Mouse (Mus musculus) erythroid progenitor cell, adult 5-6 weeks (primary cell): ENCODE results near the gene Cchcr1. TPM values are rescaled to one million over a fixed set of nuclear protein-coding genes. Genes with fewer than 3 reads are reported as not detected.

Experiments used
- ATAC-seq: replicated peaks from 2 replicates; pipeline ENCODE4 v1.8.0; 2016; ENCODE audit warnings: moderate number of reproducible peaks, mild to moderate bottlenecking, moderate TSS enrichment, inconsistent platforms; ENCODE audit not compliant: poor library complexity, low FRiP score, severe bottlenecking
- total RNA-seq, 2 experiments: library from RNA; stranded (forward) in 1 of 2; stranded (reverse) in 1 of 2; fragments of 150-400 nt in 1 of 2; fragments of 186-747, 209-891 nt in 1 of 2; gene quantifications; 2 replicates each; pipeline versions ENCODE4 v1.2.3 to v1.2.4; 2015 to 2017; ENCODE audit warnings: low replicate concordance in 2 of 2

Gene Cchcr1
- total RNA-seq, 2 experiments from 2014 or later, result 32.7 to 48.4 TPM

DNA sequence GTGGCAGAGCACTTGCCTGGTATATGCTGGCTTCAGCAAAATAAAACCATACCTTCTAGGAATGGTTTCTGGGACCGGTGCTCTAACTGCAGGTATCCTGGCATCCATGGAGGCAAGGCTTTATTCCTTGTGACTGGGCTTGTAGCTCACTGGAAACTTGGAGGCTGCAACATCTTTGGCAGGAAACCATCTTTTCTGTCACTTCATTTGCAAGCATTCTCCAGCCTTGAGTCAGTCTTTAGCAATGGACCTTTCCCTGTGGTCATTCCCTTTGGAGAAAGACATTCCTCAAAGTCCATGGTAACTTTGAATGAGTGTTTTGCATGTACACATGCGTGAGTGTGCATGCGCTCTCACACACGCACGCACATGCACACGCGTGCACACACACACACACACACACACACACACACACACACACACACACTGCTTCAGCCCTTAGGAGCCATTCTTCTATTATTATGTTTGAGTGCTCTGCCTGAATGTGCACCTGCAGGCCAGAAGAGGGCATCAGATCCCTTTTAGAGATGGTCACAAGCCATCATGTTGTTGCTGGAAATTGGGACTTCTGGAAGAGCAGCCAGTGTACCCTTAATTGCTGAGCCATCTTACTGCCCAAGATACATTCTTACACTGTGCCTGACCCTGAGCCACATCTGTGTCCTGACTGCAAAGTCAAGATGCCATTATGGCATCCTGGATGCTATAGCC, 3.8 kb upstream of the Cchcr1 start:
- no peak for ATAC-seq

DNA sequence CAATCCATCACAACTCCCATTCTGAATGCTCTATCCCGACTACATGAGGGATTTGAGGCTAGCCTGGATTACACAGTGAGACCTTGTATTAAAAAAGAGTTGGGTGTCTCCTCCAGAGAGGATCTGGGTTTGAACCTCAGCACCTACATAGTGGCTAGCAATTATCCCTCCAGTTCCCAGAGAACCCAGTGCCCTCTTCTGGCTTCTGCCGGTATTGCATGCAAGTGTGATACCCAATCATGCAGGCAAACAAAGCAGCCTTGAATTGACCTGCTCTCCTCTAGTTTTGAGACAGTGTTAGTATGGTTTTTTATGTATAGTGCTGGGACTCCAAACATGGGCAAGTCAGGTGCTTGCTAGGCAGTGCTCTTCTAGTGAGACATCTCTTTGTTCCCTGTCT, 3.0 kb upstream of the Cchcr1 start:
- 0 out of 2 replicates have a peak, but pooled peaks have one; percentile 23 for ATAC-seq

DNA sequence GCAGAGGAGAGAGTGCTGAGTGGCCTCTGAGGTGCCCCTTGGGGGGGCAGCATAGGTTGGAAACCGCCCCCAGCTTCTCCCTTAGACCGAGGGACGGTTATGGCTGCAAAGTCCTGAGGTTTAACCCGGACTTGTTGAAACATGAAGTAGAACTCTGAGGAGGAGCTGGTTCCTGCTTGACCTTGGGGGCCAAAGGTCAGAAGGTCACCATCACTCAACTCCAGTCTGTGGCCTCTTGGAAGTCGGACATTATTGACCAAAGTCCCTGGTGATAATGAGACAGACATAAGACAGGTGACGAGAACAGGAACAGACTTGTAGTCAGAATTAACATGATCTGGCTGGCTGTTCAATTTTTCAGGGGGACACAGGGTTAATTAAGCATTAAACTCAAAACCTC, 2.1 kb upstream of the Cchcr1 start:
- no peak for ATAC-seq

- ATAC-seq, result no peak
Measured at GRCm38 (mm10) chr17:35515911-35516640, 824 bp upstream of the Cchcr1 start.

GRCm38 (mm10) chr17:35517526-35517925, 626 bp downstream of the Cchcr1 start:
- ATAC-seq, result no peak

DNA sequence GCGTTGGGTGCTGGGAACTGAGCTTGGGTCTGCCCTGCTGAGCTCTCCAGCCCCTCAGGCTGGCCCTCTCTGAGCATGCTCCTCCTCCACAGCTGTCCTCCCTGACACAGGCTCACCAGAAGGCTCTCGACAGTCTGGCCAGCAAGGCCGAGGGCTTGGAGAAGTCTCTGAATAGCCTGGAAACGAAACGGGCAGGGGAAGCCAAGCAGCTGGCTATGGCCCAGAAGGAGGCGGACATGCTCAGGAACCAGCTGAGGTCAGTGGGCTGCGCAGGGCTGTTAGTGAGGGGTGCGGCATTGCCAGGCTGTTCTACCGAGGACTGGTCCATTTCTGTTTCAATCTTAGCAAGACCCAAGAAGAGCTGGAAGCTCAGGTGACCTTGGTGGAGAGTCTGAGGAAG, 7.5 kb downstream of the Cchcr1 start:
- no peak for ATAC-seq

DNA sequence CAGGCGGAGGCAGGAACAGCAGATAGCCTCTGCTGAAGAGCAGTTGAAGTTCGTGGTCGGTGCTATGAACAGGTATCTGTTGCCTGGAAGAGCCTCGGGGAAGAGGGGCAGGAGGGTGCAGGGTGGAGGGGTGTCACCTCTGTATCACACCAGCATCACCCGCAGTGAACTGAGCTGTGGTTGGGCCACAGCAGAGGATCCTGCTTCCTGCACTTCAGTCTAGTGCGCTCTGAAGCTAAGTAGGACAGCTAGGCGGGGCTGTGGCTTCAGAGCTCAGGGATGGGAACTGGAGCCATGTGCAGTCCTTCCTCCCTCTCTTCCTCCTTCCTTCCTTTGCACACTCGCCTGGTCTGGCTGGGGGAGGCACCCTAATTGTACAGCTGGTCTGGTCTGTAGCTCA, 9.7 kb downstream of the Cchcr1 start:
- no peak for ATAC-seq

GRCm38 (mm10) chr17:35532360-35532759, 15.5 kb downstream of the Cchcr1 start:
- no peak for ATAC-seq

GRCm38 (mm10) chr17:35532901-35533300, 16.0 kb downstream of the Cchcr1 start, which contains the start of gene Psors1c2:
Psors1c2 (plus strand) TSS chr17:35533201.
- no peak for ATAC-seq

DNA sequence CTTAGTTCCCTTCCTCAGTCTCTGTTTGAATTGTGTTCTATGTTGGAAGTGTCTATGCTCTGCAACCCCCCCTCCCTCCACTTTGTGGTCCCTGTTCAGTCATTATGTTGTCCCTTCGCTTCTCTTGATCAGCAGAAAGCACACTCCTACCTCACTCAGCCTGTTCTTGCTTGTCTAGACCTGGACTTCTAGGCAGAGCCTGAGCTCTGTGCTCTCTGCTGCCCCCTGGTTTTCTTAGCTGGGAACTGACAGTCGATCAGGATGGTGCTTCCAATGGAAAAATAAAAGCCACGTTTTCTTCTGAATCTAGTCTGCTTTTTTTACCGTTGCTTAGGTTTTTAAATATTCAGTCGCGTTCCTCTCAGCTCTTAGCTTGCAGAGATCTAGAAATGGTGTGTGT, 17.4 kb downstream of the Cchcr1 start:
- peak; percentile 79 for ATAC-seq

- no peak for ATAC-seq
Measured at GRCm38 (mm10) chr17:35537421-35537820, 20.5 kb downstream of the Cchcr1 start.

GRCm38 (mm10) chr17:35538476-35538875, 21.6 kb downstream of the Cchcr1 start:
- ATAC-seq, result no peak

DNA sequence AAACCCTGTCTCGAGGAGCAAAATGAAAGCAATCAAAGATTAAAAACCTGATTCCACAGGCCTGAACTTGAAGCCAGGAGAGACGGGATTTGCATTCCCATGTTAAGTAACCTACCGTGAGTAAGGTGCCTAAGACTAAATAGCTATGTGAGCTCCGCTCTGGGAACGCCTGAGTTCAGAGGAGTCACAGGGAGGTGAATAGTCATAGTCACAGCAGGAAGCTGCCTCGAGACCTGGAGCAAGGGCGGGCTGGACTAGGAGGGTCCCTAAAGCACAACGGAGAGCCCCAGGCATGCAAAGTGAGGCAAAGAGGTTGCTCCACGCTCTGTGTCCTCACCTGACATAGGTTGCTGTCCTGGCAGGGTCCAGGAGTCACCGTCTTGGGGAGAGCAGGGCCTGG, 22.6 kb downstream of the Cchcr1 start:
- ATAC-seq, result no peak

GRCm38 (mm10) chr17:35542761-35543411, 26.0 kb downstream of the Cchcr1 start:
- ATAC-seq, result no peak

- no peak for ATAC-seq
Measured at GRCm38 (mm10) chr17:35543412-35543861, 26.5 kb downstream of the Cchcr1 start.

GRCm38 (mm10) chr17:35544001-35544400, 27.1 kb downstream of the Cchcr1 start:
- no peak for ATAC-seq

- peak; percentile 68; the same call in 1 of the 2 replicates for ATAC-seq
Measured at GRCm38 (mm10) chr17:35544680-35545079, 27.8 kb downstream of the Cchcr1 start.

DNA sequence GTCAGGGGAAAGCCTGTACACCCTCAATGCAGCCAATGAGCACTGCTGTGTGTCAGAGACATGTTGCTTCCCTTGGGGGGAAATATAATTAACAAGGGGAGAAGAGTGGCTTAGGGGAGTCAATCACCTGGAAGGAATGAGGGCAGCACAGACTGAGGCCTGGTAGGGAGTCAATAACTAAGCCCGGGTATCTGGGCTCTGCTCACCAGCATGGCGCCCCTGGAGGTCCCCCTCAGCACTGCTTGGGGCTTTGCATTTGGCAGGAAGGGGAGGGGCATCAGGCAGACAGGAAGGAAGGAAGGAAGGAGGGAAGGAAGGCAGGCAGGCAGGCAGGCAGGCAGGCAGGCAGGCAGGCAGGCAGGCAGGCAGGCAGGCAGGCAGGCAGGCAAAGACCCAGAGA, 30.6 kb downstream of the Cchcr1 start:
- no peak for ATAC-seq

DNA sequence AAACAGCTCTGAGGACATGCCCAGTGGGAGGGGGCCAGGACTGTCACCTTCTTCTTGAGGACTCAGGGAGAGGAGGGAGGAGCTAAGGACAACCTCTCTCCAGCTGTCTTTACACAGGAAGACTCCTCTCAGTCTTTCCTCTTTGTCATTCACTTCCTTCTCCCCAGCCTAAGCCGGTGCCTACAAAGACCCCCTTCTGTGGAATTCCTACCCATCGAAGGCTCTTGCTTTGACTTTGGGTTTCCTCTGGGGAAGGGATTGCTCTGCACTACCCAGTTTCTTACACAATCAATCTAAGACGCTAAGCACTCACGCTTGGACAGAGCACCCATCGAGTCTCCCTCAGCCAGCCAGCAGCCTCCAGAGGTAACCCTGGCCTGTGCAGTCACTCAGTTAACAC, 31.7 kb downstream of the Cchcr1 start:
- ATAC-seq, result no peak

DNA sequence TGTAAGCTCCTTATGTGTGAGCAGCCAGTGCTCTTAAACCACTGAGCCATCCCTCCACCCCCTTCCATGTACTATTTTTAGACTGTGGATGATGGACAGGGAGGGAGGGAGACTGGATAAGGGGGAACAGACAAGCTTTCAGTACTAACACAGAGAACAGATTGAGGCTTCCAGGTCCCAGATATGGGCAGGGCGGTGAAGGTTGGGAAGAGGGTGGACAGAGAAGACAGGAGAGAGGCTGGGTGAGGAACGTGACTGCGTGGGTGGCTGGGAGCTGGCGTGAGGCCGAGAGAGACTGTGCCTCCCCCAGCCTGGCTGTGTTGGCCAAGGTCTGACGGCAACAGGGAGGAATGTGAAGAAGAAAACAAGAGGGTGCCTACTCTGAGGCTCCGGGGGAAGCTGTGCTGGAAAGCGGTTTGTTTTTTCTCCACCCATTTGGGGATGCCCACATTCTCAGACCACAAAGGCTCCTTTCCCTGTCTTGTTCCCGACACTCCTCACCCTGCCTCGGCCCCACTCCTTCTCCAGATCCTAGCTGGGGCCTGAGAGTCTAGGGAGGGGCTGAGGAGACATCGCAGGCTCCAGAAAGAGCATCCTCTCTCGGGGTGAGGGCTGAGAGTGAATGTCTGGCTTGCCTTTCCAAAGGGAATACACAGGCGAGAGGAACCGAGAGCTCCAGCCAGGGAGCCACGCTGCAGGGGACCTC, 32.7 kb downstream of the Cchcr1 start:
- ATAC-seq, result no peak
